Mouse (Mus musculus): ENCODE data around the gene Zdhhc12. TPM values are rescaled to one million over a fixed set of nuclear protein-coding genes. Genes with fewer than 3 reads are reported as not detected.
A peak's percentile ranks its signal among the peaks of the same experiment; 100 is the strongest.
"Not testable (repeated sequence)": the region's sequence is repeated elsewhere in the genome, so short reads cannot be mapped to it uniquely, and the experiment has no call there.

Zdhhc12 gene
- polyA plus RNA-seq, 1 experiment from 2014 or later = 32.0 TPM

GRCm38 (mm10) chr2:30062249-30063093, 31.0 kb downstream of the Zdhhc12 start:
- peak overlapping the region; percentile 79 for H3K4me2 ChIP-seq (ENCODE audit: low read depth, low read length)
- no peaks in the 10 kb centered on the region for H3K36me3 ChIP-seq (ENCODE audit: control insufficient read depth, insufficient read depth, low read length)
- peaks cover 25% of the 10 kb centered on the region for H3K4me1 ChIP-seq (replicated peaks; ENCODE audit: control insufficient read depth, insufficient read depth, low read length)
- H3K27me3 ChIP-seq (ENCODE audit: control insufficient read depth, insufficient read depth, low read depth, low read length) = no peaks in the 10 kb centered on the region
- peak overlapping the region; percentile 85 for H3K9ac ChIP-seq (ENCODE audit: low read length)
- H3K9me3 ChIP-seq (ENCODE audit: control insufficient read depth, low read length) = no peaks in the 10 kb centered on the region
- peak overlapping the region; percentile 97 for H3K27ac ChIP-seq (ENCODE audit: low read length)
- peak; percentile 21 for ATAC-seq (ENCODE audit: low read depth)
- H3K4me3 ChIP-seq (ENCODE audit: low read length) = peak overlapping the region; percentile 64
- under 1% methylated on average over 40 of the region's 40 CpGs for WGBS

- Histone ChIP-seq H3K36me3 (ENCODE audit: control insufficient read depth, insufficient read depth, low read length) (no peaks in the 10 kb centered on the region), H3K4me2 (ENCODE audit: low read depth, low read length) (peak overlapping the region; percentile 79), H3K27me3 (ENCODE audit: control insufficient read depth, insufficient read depth, low read depth, low read length) (no peaks in the 10 kb centered on the region), H3K4me1 (replicated peaks; ENCODE audit: control insufficient read depth, insufficient read depth, low read length) (peaks cover 25% of the 10 kb centered on the region), H3K27ac (ENCODE audit: low read length) (peak overlapping the region; percentile 97), H3K4me3 (ENCODE audit: low read length) (peak overlapping the region; percentile 64), H3K9me3 (ENCODE audit: control insufficient read depth, low read length) (no peaks in the 10 kb centered on the region), H3K9ac (ENCODE audit: low read length) (peak overlapping the region; percentile 85)
- peak; percentile 37 for ATAC-seq (ENCODE audit: low read depth)
- WGBS = 6% methylated on average over 33 of the region's 37 CpGs
Observed at GRCm38 (mm10) chr2:30061215-30062166, 32.0 kb downstream of the Zdhhc12 start.

GRCm38 (mm10) chr2:30058418-30058817, 35.0 kb downstream of the Zdhhc12 start:
- no peaks in the 10 kb centered on the region for H3K9me3 ChIP-seq (ENCODE audit: control insufficient read depth, low read length)
- no peak overlapping the region for H3K27ac ChIP-seq (ENCODE audit: low read length)
- H3K36me3 ChIP-seq (ENCODE audit: control insufficient read depth, insufficient read depth, low read length) = no peaks in the 10 kb centered on the region
- H3K4me1 ChIP-seq (replicated peaks; ENCODE audit: control insufficient read depth, insufficient read depth, low read length) = peaks cover 7% of the 10 kb centered on the region
- H3K4me3 ChIP-seq (ENCODE audit: low read length) = no peak overlapping the region
- no peak for ATAC-seq (ENCODE audit: low read depth)
- H3K27me3 ChIP-seq (ENCODE audit: control insufficient read depth, insufficient read depth, low read depth, low read length) = no peaks in the 10 kb centered on the region
- no peak overlapping the region for H3K4me2 ChIP-seq (ENCODE audit: low read depth, low read length)
- WGBS = 57% methylated on average over 5 of the region's 5 CpGs
- H3K9ac ChIP-seq (ENCODE audit: low read length) = no peak overlapping the region

- Histone ChIP-seq H3K4me2 (ENCODE audit: low read depth, low read length) (no peak within 1 kb of the TSS), H3K36me3 (ENCODE audit: control insufficient read depth, insufficient read depth, low read length) (no peaks in the 10 kb centered on the region), H3K27me3 (ENCODE audit: control insufficient read depth, insufficient read depth, low read depth, low read length) (no peaks in the 10 kb centered on the region; the same call in 1 of the 2 replicates), H3K4me3 (ENCODE audit: low read length) (no peak within 1 kb of the TSS), H3K9ac (ENCODE audit: low read length) (no peak within 1 kb of the TSS), H3K27ac (ENCODE audit: low read length) (no peak within 1 kb of the TSS), H3K4me1 (replicated peaks; ENCODE audit: control insufficient read depth, insufficient read depth, low read length) (peaks cover 4% of the 10 kb centered on the region; the same call in 1 of the 2 replicates), H3K9me3 (ENCODE audit: control insufficient read depth, low read length) (no peaks in the 10 kb centered on the region)
- WGBS = 33% methylated on average over 12 of the region's 12 CpGs
- ATAC-seq (ENCODE audit: low read depth) = no peak
Observed at GRCm38 (mm10) chr2:30057223-30057904, 36.1 kb downstream of the Zdhhc12 start, which contains the start of gene Set. TSS of gene Set (plus strand) at chr2:30057378.

GRCm38 (mm10) chr2:30056736-30057135, 36.7 kb downstream of the Zdhhc12 start:
- no peaks in the 10 kb centered on the region for H3K9me3 ChIP-seq (ENCODE audit: control insufficient read depth, low read length)
- H3K4me2 ChIP-seq (ENCODE audit: low read depth, low read length) = no peak overlapping the region
- no peak for ATAC-seq (ENCODE audit: low read depth)
- H3K4me3 ChIP-seq (ENCODE audit: low read length) = no peak overlapping the region
- peaks cover 4% of the 10 kb centered on the region; the same call in 1 of the 2 replicates for H3K4me1 ChIP-seq (replicated peaks; ENCODE audit: control insufficient read depth, insufficient read depth, low read length)
- no peak overlapping the region for H3K9ac ChIP-seq (ENCODE audit: low read length)
- no peaks in the 10 kb centered on the region for H3K36me3 ChIP-seq (ENCODE audit: control insufficient read depth, insufficient read depth, low read length)
- WGBS = 91% methylated on average over 3 of the region's 3 CpGs
- H3K27me3 ChIP-seq (ENCODE audit: control insufficient read depth, insufficient read depth, low read depth, low read length) = no peaks in the 10 kb centered on the region; the same call in 1 of the 2 replicates
- H3K27ac ChIP-seq (ENCODE audit: low read length) = no peak overlapping the region

- H3K27me3 ChIP-seq (ENCODE audit: control insufficient read depth, insufficient read depth, low read depth, low read length); H3K9ac ChIP-seq (ENCODE audit: low read length); H3K4me1 ChIP-seq (replicated peaks; ENCODE audit: control insufficient read depth, insufficient read depth, low read length); H3K4me3 ChIP-seq (ENCODE audit: low read length); H3K4me2 ChIP-seq (ENCODE audit: low read depth, low read length); H3K27ac ChIP-seq (ENCODE audit: low read length); H3K36me3 ChIP-seq (ENCODE audit: control insufficient read depth, insufficient read depth, low read length); ATAC-seq (ENCODE audit: low read depth); H3K9me3 ChIP-seq (ENCODE audit: control insufficient read depth, low read length): not testable (repeated sequence)
- 86% methylated on average over 3 of the region's 3 CpGs for WGBS
Observed at GRCm38 (mm10) chr2:30055310-30055709, 38.1 kb downstream of the Zdhhc12 start.

GRCm38 (mm10) chr2:30051992-30052761, 41.3 kb downstream of the Zdhhc12 start:
- 32% methylated on average over 6 of the region's 6 CpGs for WGBS
- Histone ChIP-seq H3K9me3 (ENCODE audit: control insufficient read depth, low read length) (no peaks in the 10 kb centered on the region), H3K4me3 (ENCODE audit: low read length) (no peak overlapping the region), H3K4me1 (replicated peaks; ENCODE audit: control insufficient read depth, insufficient read depth, low read length) (peaks cover 4% of the 10 kb centered on the region; the same call in 1 of the 2 replicates), H3K27me3 (ENCODE audit: control insufficient read depth, insufficient read depth, low read depth, low read length) (no peaks in the 10 kb centered on the region; the same call in 1 of the 2 replicates), H3K9ac (ENCODE audit: low read length) (no peak overlapping the region), H3K4me2 (ENCODE audit: low read depth, low read length) (no peak overlapping the region), H3K27ac (ENCODE audit: low read length) (no peak overlapping the region), H3K36me3 (ENCODE audit: control insufficient read depth, insufficient read depth, low read length) (no peaks in the 10 kb centered on the region)
- ATAC-seq (ENCODE audit: low read depth) = no peak

- whole genome bisulfite sequencing = 84% methylated on average over 3 of the region's 3 CpGs
- Histone ChIP-seq H3K4me3 (ENCODE audit: low read length) (no peak overlapping the region), H3K9me3 (ENCODE audit: control insufficient read depth, low read length) (no peaks in the 10 kb centered on the region), H3K36me3 (ENCODE audit: control insufficient read depth, insufficient read depth, low read length) (no peaks in the 10 kb centered on the region; the same call in 1 of the 2 replicates), H3K27ac (ENCODE audit: low read length) (no peak overlapping the region), H3K27me3 (ENCODE audit: control insufficient read depth, insufficient read depth, low read depth, low read length) (no peaks in the 10 kb centered on the region; the same call in 1 of the 2 replicates), H3K9ac (ENCODE audit: low read length) (no peak overlapping the region), H3K4me2 (ENCODE audit: low read depth, low read length) (no peak overlapping the region), H3K4me1 (replicated peaks; ENCODE audit: control insufficient read depth, insufficient read depth, low read length) (peaks cover 4% of the 10 kb centered on the region; the same call in 1 of the 2 replicates)
- ATAC-seq (ENCODE audit: low read depth) = no peak
Observed at GRCm38 (mm10) chr2:30049831-30050230, 43.6 kb downstream of the Zdhhc12 start.

Measured in lung, embryonic 16.5 days (tissue).